Comparison of ENCODE assay signal across 27 mouse cellular contexts in the genomic region with DNA sequence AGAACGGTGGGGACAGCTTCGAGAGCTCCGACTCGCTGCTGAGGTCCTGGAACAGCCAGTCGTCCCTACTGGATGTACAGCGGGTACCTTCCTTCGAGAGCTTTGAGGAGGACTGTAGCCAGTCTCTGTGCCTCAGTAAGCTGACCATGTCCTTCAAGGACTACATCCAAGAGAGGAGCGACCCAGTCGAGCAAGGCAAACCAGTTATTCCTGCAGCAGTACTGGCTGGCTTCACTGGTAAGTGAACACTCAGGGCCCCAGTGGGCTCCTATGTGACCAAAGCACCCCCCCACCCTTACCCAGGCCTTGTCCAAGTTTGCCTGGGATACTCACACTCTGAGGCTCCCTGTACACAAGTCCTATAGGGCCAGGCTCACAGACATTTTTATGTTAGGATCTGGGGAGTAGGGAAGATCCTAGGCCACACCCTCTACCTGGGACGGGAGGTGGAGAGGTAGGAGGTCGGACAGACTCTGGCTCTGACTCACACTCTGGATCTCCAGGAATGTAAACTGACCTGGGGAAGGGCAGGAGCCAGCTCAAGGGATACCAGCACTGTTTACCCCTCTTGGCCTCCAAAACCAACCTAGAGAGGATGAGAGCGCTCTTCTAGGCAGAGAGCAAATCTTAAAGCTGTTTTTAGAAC. TPM values are rescaled to one million over a fixed set of nuclear protein-coding genes. Genes with fewer than 3 reads are reported as not detected.
A peak's percentile ranks its signal among the peaks of the same experiment; 100 is the strongest.
DNase-seq lines count a peak whose midpoint lies in the region; ATAC-seq and TF ChIP-seq lines count a peak whose summit lies in the region.
"Had no signal": no experiment of that assay in that cellular context is flagged by ENCODE, and none has a peak within 500 bp of the region (broad histone marks: within the 10 kb centered on the region; RNA-seq: fewer than 3 reads in every experiment).

No protein-coding gene starts in this region.

- ATAC-seq in heart, embryonic 16.5 days (replicated peaks; ENCODE audit: extremely low read depth, insufficient read depth, low FRiP score), result 0 out of 2 replicates have a peak, but pooled peaks have one; percentile 12
- ATAC-seq in lung, embryonic 14.5 days (ENCODE audit: insufficient read depth), result peak; percentile 21; the same call in 1 of the 2 replicates
- ATAC-seq: activated CD4-positive, CD25-positive, alpha-beta regulatory T cell, adult 4 months; liver, postnatal 0 days; midbrain, embryonic 15.5 days; Patski had no signal

- H3K4me1 ChIP-seq in heart, embryonic 16.5 days (ENCODE audit: control insufficient read depth, insufficient read depth, low read length), result peaks cover 2% of the 10 kb centered on the region; the same call in 1 of the 2 replicates
- no peaks in the 10 kb centered on the region for H3K4me1 ChIP-seq in lung, embryonic 14.5 days (ENCODE audit: insufficient read depth)
- H3K4me1 ChIP-seq: embryonic facial prominence, embryonic 12.5 days; forebrain, embryonic 12.5 days; hindbrain, embryonic 12.5 days; midbrain, embryonic 15.5 days had no signal

- DNase-seq in heart, adult 8-10 months (ENCODE audit: low spot score), result no peak
- DNase-seq in R1 (ENCODE audit: low read depth, low spot score), result peak; percentile 54
- DNase-seq in lung, embryonic 14.5 days, result no peak
- DNase-seq in lung, postnatal 4 days, result peak; percentile 40 to 70
- DNase-seq in cerebellum, adult 11 months, result no peak
- DNase-seq in adrenal gland, adult (ENCODE audit: inconsistent age in 2 of 2, low spot score in 1 of 2), result no peak
- DNase-seq in frontal cortex, adult 2 months (ENCODE audit: extremely low spot score in 1 of 2, low spot score in 1 of 2), result no peak
- DNase-seq: adrenal gland, postnatal 10 days; B cell, adult 2 months; cerebellum, adult 2 months; cerebellum, postnatal 25 days; gastrocnemius, postnatal 10 days; heart, postnatal 14 days; kidney, adult 9 months; kidney, postnatal 25 days; liver, postnatal 0 days; thymus, adult 18-20 months; thymus, postnatal 4 days had no signal

- no peak overlapping the region for H3K9ac ChIP-seq in heart, embryonic 16.5 days (ENCODE audit: low read length)
- H3K9ac ChIP-seq in lung, embryonic 14.5 days, result no peak overlapping the region
- H3K9ac ChIP-seq: embryonic facial prominence, embryonic 12.5 days; forebrain, embryonic 12.5 days; hindbrain, embryonic 12.5 days; liver, postnatal 0 days; midbrain, embryonic 15.5 days had no signal

- no peak overlapping the region for H3K4me3 ChIP-seq in heart, embryonic 16.5 days (ENCODE audit: low read length)
- H3K4me3 ChIP-seq in lung, embryonic 14.5 days (ENCODE audit: low read depth, low read length), result no peak overlapping the region
- H3K4me3 ChIP-seq: embryonic facial prominence, embryonic 12.5 days; forebrain, embryonic 12.5 days; hindbrain, embryonic 12.5 days; layer of hippocampus, adult 2 months; midbrain, embryonic 15.5 days had no signal

- H3K4me2 ChIP-seq in heart, embryonic 16.5 days (ENCODE audit: low read depth, low read length), result no peak overlapping the region
- no peak overlapping the region for H3K4me2 ChIP-seq in lung, embryonic 14.5 days
- H3K4me2 ChIP-seq: embryonic facial prominence, embryonic 12.5 days; forebrain, embryonic 12.5 days; hindbrain, embryonic 12.5 days; midbrain, embryonic 15.5 days had no signal

- H3K36me3 ChIP-seq in heart, embryonic 16.5 days (ENCODE audit: control insufficient read depth, insufficient read depth), result peaks cover 90% of the 10 kb centered on the region
- peaks cover 92% of the 10 kb centered on the region for H3K36me3 ChIP-seq in lung, embryonic 14.5 days (ENCODE audit: insufficient read depth)

- H3K27ac ChIP-seq in heart, embryonic 16.5 days (ENCODE audit: low read length), result no peak overlapping the region
- H3K27ac ChIP-seq in lung, embryonic 14.5 days (ENCODE audit: low read depth), result no peak overlapping the region; the same call in 1 of the 2 replicates
- H3K27ac ChIP-seq: embryonic facial prominence, embryonic 12.5 days; forebrain, embryonic 12.5 days; hindbrain, embryonic 12.5 days; layer of hippocampus, adult 2 months; midbrain, embryonic 15.5 days had no signal

- peaks cover 1% of the 10 kb centered on the region; the same call in 1 of the 2 replicates for H3K9me3 ChIP-seq in heart, embryonic 16.5 days (replicated peaks; ENCODE audit: control insufficient read depth, low read length)
- H3K9me3 ChIP-seq in lung, embryonic 14.5 days (ENCODE audit: low read depth, low read length), result no peaks in the 10 kb centered on the region; the same call in 1 of the 2 replicates
- H3K9me3 ChIP-seq: embryonic facial prominence, embryonic 12.5 days; forebrain, embryonic 12.5 days; hindbrain, embryonic 12.5 days had no signal

- WGBS in heart, embryonic 16.5 days, result 83% methylated on average over 12 of the region's 12 CpGs
- WGBS in lung, embryonic 14.5 days, result 75% methylated on average over 12 of the region's 12 CpGs

- no peak for TF ChIP-seq CTCF in lung, embryonic 14.5 days (IDR thresholded peaks at IDR 0.05; ENCODE audit: low read depth)

- no peaks in the 10 kb centered on the region for H3K27me3 ChIP-seq in heart, embryonic 16.5 days (ENCODE audit: control insufficient read depth, insufficient read depth, low read length)
- H3K27me3 ChIP-seq in lung, embryonic 14.5 days (ENCODE audit: insufficient read depth, low read length), result no peaks in the 10 kb centered on the region
- H3K27me3 ChIP-seq: CH12.LX; embryonic facial prominence, embryonic 12.5 days; forebrain, embryonic 12.5 days; hindbrain, embryonic 12.5 days; midbrain, embryonic 15.5 days; Patski had no signal

RNA-seq across cellular contexts. Expression of gene Ets2, which starts 14.3 kb away (rescaled TPM):
- polyA plus RNA-seq in heart, embryonic 16.5 days (2015; fragmentation: Nextera tagmentation; extraction: Ambion mirVana), result 71.1 and 73.6 TPM in 2 replicates
- total RNA-seq in heart, adult 8-10 months (2022), result 10 to 100 TPM; 59.7 to 95.7 (median 76.1) TPM
- polyA plus RNA-seq in lung, embryonic 14.5 days (2014; fragmentation: Nextera tagmentation; extraction: Ambion mirVana), result 72.6 and 74.7 TPM in 2 replicates
- 27.1 and 30.2 TPM in 2 replicates for polyA plus RNA-seq in frontal cortex, adult 2 months (2012; rRNA removed)

Comparison
In these comparisons a context has a peak if more than half of its experiments do, and no peak if none do; other contexts are left out.
1. DNase-seq: peak in R1 (single experiment) and lung, postnatal 4 days (2 of 2); none in heart, adult 8-10 months (single experiment), lung, embryonic 14.5 days (single experiment), cerebellum, adult 11 months (single experiment), adrenal gland, adult (0 of 2) and frontal cortex, adult 2 months (0 of 2).